Mouse (Mus musculus) forelimb bud, embryonic 11.5 days (tissue): ENCODE data around the gene Olfr774.
"Not testable (repeated sequence)": the region's sequence is repeated elsewhere in the genome, so short reads cannot be mapped to it uniquely, and the experiment has no call there.

Source experiments
- DNase-seq: peaks from one replicate; pipeline ENCODE4 v3.0.0-alpha.2; 2012; ENCODE audit warnings: low read depth, low spot score

Olfr774 gene

DNA sequence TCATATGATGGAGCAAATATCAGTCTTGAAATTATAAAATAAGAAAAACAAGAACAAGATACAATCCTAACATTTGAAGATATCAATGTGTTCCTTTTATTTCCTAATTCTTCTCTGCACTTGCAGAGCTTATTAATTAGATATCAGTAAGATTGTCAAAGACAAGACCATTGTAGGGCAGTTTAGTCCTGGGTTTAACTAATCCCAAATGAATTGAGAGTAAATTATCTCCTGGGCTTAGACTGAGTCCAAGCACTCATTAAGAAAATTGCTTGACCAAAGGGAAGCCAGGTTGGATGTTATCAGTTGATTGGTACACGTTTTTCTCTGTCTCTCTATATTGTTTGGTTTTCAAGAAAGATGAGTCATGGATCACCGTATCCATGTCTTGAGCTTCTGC is at the start of gene Olfr774:
Gene Olfr774, plus strand, starts transcription at position 301 of the 400 bp plus-strand sequence.
- DNase-seq: no peak

GRCm38 (mm10) chr10:129187319-129187718 is 48.7 kb upstream of the Olfr774 start, which contains the start of gene Olfr773:
Olfr773 (minus strand) TSS chr10:129187419.
- DNase-seq: not testable (repeated sequence)

- DNase-seq: no peak
Measured at GRCm38 (mm10) chr10:129230737-129231136, 5.3 kb upstream of the Olfr774 start.

DNA sequence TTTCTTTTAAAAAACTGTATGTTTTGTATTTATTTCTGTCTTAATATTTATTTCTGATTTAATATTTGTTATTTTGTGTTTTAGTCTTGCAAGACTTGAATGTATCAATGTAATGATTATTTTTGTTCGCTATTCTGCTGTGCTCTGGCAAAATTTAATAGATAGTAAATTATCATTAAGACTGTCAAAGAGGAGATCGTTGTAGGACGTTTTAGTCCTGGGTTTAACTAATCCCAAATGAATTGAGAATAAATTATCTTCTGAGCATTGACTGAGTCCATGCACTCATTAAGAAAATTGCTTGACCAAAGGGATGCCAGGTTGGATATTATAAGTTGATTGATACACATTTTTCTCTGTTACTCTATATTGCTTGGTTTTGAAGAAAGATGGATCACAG is 12.1 kb downstream of the Olfr774 start, which contains the start of gene Olfr775:
Gene Olfr775, plus strand, starts transcription at position 301 of the 400 bp plus-strand sequence.
- no peak for DNase-seq

DNA sequence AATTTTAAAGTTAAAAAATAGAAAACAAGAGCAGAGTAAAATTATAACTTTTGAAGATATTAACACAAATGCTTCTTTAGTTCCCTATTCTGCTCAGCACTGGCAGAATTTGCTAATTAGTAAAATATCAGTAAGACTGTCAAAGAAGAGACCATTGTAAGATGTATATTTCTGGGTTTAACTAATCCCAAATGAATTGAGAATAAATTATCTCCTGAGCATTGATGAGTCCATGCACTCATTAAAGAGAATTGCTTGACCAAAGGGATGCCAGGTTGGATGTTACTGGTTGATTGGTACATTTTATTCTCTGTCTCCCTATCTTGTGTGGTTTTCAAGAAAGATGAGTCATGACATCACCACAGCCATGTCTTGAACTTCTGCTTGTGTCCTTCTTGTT is 22.8 kb downstream of the Olfr774 start, which contains the start of gene Olfr776:
Gene Olfr776, plus strand, starts transcription at position 301 of the 400 bp plus-strand sequence.
- no peak for DNase-seq

DNA sequence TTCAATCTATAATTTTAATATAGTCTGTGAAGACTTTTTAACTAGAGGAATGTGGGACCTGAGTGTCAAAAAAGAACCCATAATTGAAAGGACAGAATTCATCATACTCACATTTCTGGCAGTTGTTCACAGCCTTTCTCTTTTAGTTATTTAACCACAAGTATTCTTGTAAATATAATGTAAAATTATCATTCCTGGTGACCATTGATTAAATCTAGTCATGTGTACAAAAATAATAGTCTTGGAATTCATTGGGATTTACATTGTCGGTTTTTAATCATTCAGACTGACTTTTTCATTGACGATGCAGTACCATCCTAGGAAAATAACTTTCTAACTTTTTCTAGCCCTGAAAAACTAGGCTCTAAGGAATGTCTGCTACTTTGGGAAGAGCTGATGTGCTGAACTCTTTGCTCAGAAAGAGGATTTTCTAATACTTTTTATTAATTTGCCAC is 35.1 kb downstream of the Olfr774 start, which contains the start of gene Olfr777:
Gene Olfr777, minus strand, starts transcription at position 405 of the 455 bp plus-strand sequence.
- no peak for DNase-seq
